Mouse (Mus musculus): ENCODE results near the gene Olfr576. TPM values are rescaled to one million over a fixed set of nuclear protein-coding genes. Genes with fewer than 3 reads are reported as not detected.

The Olfr576 gene
- polyA plus RNA-seq, 1 experiment from 2014 or later = not detected

GRCm38 (mm10) chr7:102948167-102948566 is 14.3 kb upstream of the Olfr576 start, which contains the start of gene Olfr574:
TSS of gene Olfr574 (plus strand) at chr7:102948467.
- Histone ChIP-seq H3K27ac (ENCODE audit: low read depth, low read length) (no peak within 1 kb of the TSS), H3K4me3 (ENCODE audit: low read depth, low read length) (no peak within 1 kb of the TSS), H3K36me3 (ENCODE audit: control insufficient read depth, insufficient read depth, low read length) (no peaks in the 10 kb centered on the region), H3K27me3 (ENCODE audit: control insufficient read depth, insufficient read depth, low read length) (no peaks in the 10 kb centered on the region), H3K4me2 (ENCODE audit: low read depth, low read length, severe bottlenecking) (no peak within 1 kb of the TSS), H3K9me3 (ENCODE audit: control insufficient read depth, low read length) (no peaks in the 10 kb centered on the region), H3K4me1 (replicated peaks; ENCODE audit: control insufficient read depth, insufficient read depth, low read length) (no peaks in the 10 kb centered on the region), H3K9ac (ENCODE audit: low read length) (no peak within 1 kb of the TSS)
- DNase-seq (ENCODE audit: low spot score) (no peak), ATAC-seq (replicated peaks; ENCODE audit: low FRiP score) (no peak)
- WGBS = 96% methylated on average over 1 of the region's 1 CpGs

GRCm38 (mm10) chr7:102950732-102951131 is 11.7 kb upstream of the Olfr576 start:
- no peak overlapping the region for H3K4me2 ChIP-seq (ENCODE audit: low read depth, low read length, severe bottlenecking)
- H3K4me3 ChIP-seq (ENCODE audit: low read depth, low read length) = no peak overlapping the region
- no peaks in the 10 kb centered on the region for H3K4me1 ChIP-seq (replicated peaks; ENCODE audit: control insufficient read depth, insufficient read depth, low read length)
- H3K36me3 ChIP-seq (ENCODE audit: control insufficient read depth, insufficient read depth, low read length) = no peaks in the 10 kb centered on the region
- ATAC-seq (replicated peaks; ENCODE audit: low FRiP score) (no peak), DNase-seq (ENCODE audit: low spot score) (no peak)
- H3K9ac ChIP-seq (ENCODE audit: low read length) = no peak overlapping the region
- H3K27me3 ChIP-seq (ENCODE audit: control insufficient read depth, insufficient read depth, low read length) = no peaks in the 10 kb centered on the region
- H3K27ac ChIP-seq (ENCODE audit: low read depth, low read length) = no peak overlapping the region
- 71% methylated on average over 1 of the region's 1 CpGs for WGBS
- H3K9me3 ChIP-seq (ENCODE audit: control insufficient read depth, low read length) = no peaks in the 10 kb centered on the region

- DNase-seq (ENCODE audit: low spot score) = no peak
- H3K4me1 ChIP-seq (replicated peaks; ENCODE audit: control insufficient read depth, insufficient read depth, low read length) = no peaks in the 10 kb centered on the region
- no peak overlapping the region for H3K4me2 ChIP-seq (ENCODE audit: low read depth, low read length, severe bottlenecking)
- no peaks in the 10 kb centered on the region for H3K9me3 ChIP-seq (ENCODE audit: control insufficient read depth, low read length)
- no peak overlapping the region for H3K27ac ChIP-seq (ENCODE audit: low read depth, low read length)
- H3K27me3 ChIP-seq (ENCODE audit: control insufficient read depth, insufficient read depth, low read length) = no peaks in the 10 kb centered on the region
- ATAC-seq (replicated peaks; ENCODE audit: low FRiP score) = no peak
- H3K9ac ChIP-seq (ENCODE audit: low read length) = no peak overlapping the region
- H3K4me3 ChIP-seq (ENCODE audit: low read depth, low read length) = no peak overlapping the region
- H3K36me3 ChIP-seq (ENCODE audit: control insufficient read depth, insufficient read depth, low read length) = no peaks in the 10 kb centered on the region
- WGBS = 81% methylated on average over 3 of the region's 3 CpGs
These were observed 4.3 kb upstream of the Olfr576 start for GRCm38 (mm10) chr7:102958137-102958536.

- DNase-seq (ENCODE audit: low spot score) (no peak), ATAC-seq (replicated peaks; ENCODE audit: low FRiP score) (no peak)
- no peak within 1 kb of the TSS for H3K4me3 ChIP-seq (ENCODE audit: low read depth, low read length)
- no peaks in the 10 kb centered on the region for H3K4me1 ChIP-seq (replicated peaks; ENCODE audit: control insufficient read depth, insufficient read depth, low read length)
- no peak within 1 kb of the TSS for H3K9ac ChIP-seq (ENCODE audit: low read length)
- H3K27ac ChIP-seq (ENCODE audit: low read depth, low read length) = no peak within 1 kb of the TSS
- H3K36me3 ChIP-seq (ENCODE audit: control insufficient read depth, insufficient read depth, low read length) = no peaks in the 10 kb centered on the region
- WGBS = 78% methylated on average over 1 of the region's 1 CpGs
- no peaks in the 10 kb centered on the region for H3K9me3 ChIP-seq (ENCODE audit: control insufficient read depth, low read length)
- H3K4me2 ChIP-seq (ENCODE audit: low read depth, low read length, severe bottlenecking) = no peak within 1 kb of the TSS
- no peaks in the 10 kb centered on the region for H3K27me3 ChIP-seq (ENCODE audit: control insufficient read depth, insufficient read depth, low read length)
These were observed 3.9 kb upstream of the Olfr576 start, which contains the start of gene Olfr575 for GRCm38 (mm10) chr7:102958593-102958992. TSS of gene Olfr575 (minus strand) at chr7:102958775.

- DNase-seq (ENCODE audit: low spot score) (no peak), ATAC-seq (replicated peaks; ENCODE audit: low FRiP score) (no peak)
- no peaks in the 10 kb centered on the region for H3K27me3 ChIP-seq (ENCODE audit: control insufficient read depth, insufficient read depth, low read length)
- H3K4me1 ChIP-seq (replicated peaks; ENCODE audit: control insufficient read depth, insufficient read depth, low read length) = no peaks in the 10 kb centered on the region
- H3K36me3 ChIP-seq (ENCODE audit: control insufficient read depth, insufficient read depth, low read length) = no peaks in the 10 kb centered on the region
- no peak overlapping the region for H3K9ac ChIP-seq (ENCODE audit: low read length)
- H3K9me3 ChIP-seq (ENCODE audit: control insufficient read depth, low read length) = no peaks in the 10 kb centered on the region
- H3K4me3 ChIP-seq (ENCODE audit: low read depth, low read length) = no peak overlapping the region
- H3K27ac ChIP-seq (ENCODE audit: low read depth, low read length) = no peak overlapping the region
- WGBS = 52% methylated on average over 1 of the region's 1 CpGs
- no peak overlapping the region for H3K4me2 ChIP-seq (ENCODE audit: low read depth, low read length, severe bottlenecking)
These were observed 11.9 kb downstream of the Olfr576 start for GRCm38 (mm10) chr7:102974399-102974798.

GRCm38 (mm10) chr7:102975843-102976242 is 13.4 kb downstream of the Olfr576 start, which contains the start of gene Olfr577:
TSS of gene Olfr577 (minus strand) at chr7:102975943.
- ATAC-seq (replicated peaks; ENCODE audit: low FRiP score) (no peak), DNase-seq (ENCODE audit: low spot score) (no peak)
- no peaks in the 10 kb centered on the region for H3K36me3 ChIP-seq (ENCODE audit: control insufficient read depth, insufficient read depth, low read length)
- no peak within 1 kb of the TSS for H3K27ac ChIP-seq (ENCODE audit: low read depth, low read length)
- no peaks in the 10 kb centered on the region for H3K27me3 ChIP-seq (ENCODE audit: control insufficient read depth, insufficient read depth, low read length)
- WGBS = 83% methylated on average over 2 of the region's 2 CpGs
- H3K4me2 ChIP-seq (ENCODE audit: low read depth, low read length, severe bottlenecking) = no peak within 1 kb of the TSS
- no peak within 1 kb of the TSS for H3K4me3 ChIP-seq (ENCODE audit: low read depth, low read length)
- H3K9ac ChIP-seq (ENCODE audit: low read length) = no peak within 1 kb of the TSS
- H3K4me1 ChIP-seq (replicated peaks; ENCODE audit: control insufficient read depth, insufficient read depth, low read length) = no peaks in the 10 kb centered on the region
- H3K9me3 ChIP-seq (ENCODE audit: control insufficient read depth, low read length) = no peaks in the 10 kb centered on the region

GRCm38 (mm10) chr7:102989224-102989623 is 26.8 kb downstream of the Olfr576 start, which contains the start of gene Olfr578:
TSS of gene Olfr578 (minus strand) at chr7:102989324.
- no peaks in the 10 kb centered on the region for H3K9me3 ChIP-seq (ENCODE audit: control insufficient read depth, low read length)
- H3K36me3 ChIP-seq (ENCODE audit: control insufficient read depth, insufficient read depth, low read length) = no peaks in the 10 kb centered on the region
- no peak within 1 kb of the TSS for H3K4me2 ChIP-seq (ENCODE audit: low read depth, low read length, severe bottlenecking)
- no peak within 1 kb of the TSS for H3K27ac ChIP-seq (ENCODE audit: low read depth, low read length)
- H3K9ac ChIP-seq (ENCODE audit: low read length) = no peak within 1 kb of the TSS
- no peaks in the 10 kb centered on the region for H3K27me3 ChIP-seq (ENCODE audit: control insufficient read depth, insufficient read depth, low read length)
- no peak for ATAC-seq (replicated peaks; ENCODE audit: low FRiP score)
- WGBS = 81% methylated on average over 3 of the region's 3 CpGs
- no peaks in the 10 kb centered on the region for H3K4me1 ChIP-seq (replicated peaks; ENCODE audit: control insufficient read depth, insufficient read depth, low read length)
- H3K4me3 ChIP-seq (ENCODE audit: low read depth, low read length) = no peak within 1 kb of the TSS
- no peak for DNase-seq (ENCODE audit: low spot score)

Other genes starting within 250 kb of the Olfr576 start
- gene Olfr33, start 243.6 kb upstream of the Olfr576 start, polyA plus RNA-seq (2014; fragmentation: Nextera tagmentation; extraction: Ambion mirVana) = not detected in 2 replicates
- not detected in 2 replicates for gene Olfr559, start 235.2 kb upstream of the Olfr576 start, polyA plus RNA-seq (2014; fragmentation: Nextera tagmentation; extraction: Ambion mirVana)
- gene Olfr560, start 203.3 kb upstream of the Olfr576 start, polyA plus RNA-seq (2014; fragmentation: Nextera tagmentation; extraction: Ambion mirVana) = not detected in 2 replicates
- not detected in 2 replicates for gene Olfr78, start 203.2 kb upstream of the Olfr576 start, polyA plus RNA-seq (2014; fragmentation: Nextera tagmentation; extraction: Ambion mirVana)
- gene Olfr561, start 191.4 kb upstream of the Olfr576 start, polyA plus RNA-seq (2014; fragmentation: Nextera tagmentation; extraction: Ambion mirVana) = not detected in 2 replicates
- not detected in 2 replicates for gene Olfr564, start 159.2 kb upstream of the Olfr576 start, polyA plus RNA-seq (2014; fragmentation: Nextera tagmentation; extraction: Ambion mirVana)
- not detected in 2 replicates for gene Olfr566, start 103.9 kb upstream of the Olfr576 start, polyA plus RNA-seq (2014; fragmentation: Nextera tagmentation; extraction: Ambion mirVana)
- not detected in 2 replicates for gene Olfr568, start 85.5 kb upstream of the Olfr576 start, polyA plus RNA-seq (2014; fragmentation: Nextera tagmentation; extraction: Ambion mirVana)
- gene Olfr569, start 71.8 kb upstream of the Olfr576 start, polyA plus RNA-seq (2014; fragmentation: Nextera tagmentation; extraction: Ambion mirVana) = not detected in 2 replicates
- not detected in 2 replicates for gene Olfr570, start 68.1 kb upstream of the Olfr576 start, polyA plus RNA-seq (2014; fragmentation: Nextera tagmentation; extraction: Ambion mirVana)
- 0.17 and 0.19 TPM in 2 replicates for gene Olfr571, start 45.1 kb upstream of the Olfr576 start, polyA plus RNA-seq (2014; fragmentation: Nextera tagmentation; extraction: Ambion mirVana)
- gene Olfr572, start 38.3 kb upstream of the Olfr576 start, polyA plus RNA-seq (2014; fragmentation: Nextera tagmentation; extraction: Ambion mirVana) = not detected in 2 replicates
- not detected in 2 replicates for gene Olfr573-ps1, start 20.1 kb upstream of the Olfr576 start, polyA plus RNA-seq (2014; fragmentation: Nextera tagmentation; extraction: Ambion mirVana)
- gene Olfr574, start 14.2 kb upstream of the Olfr576 start, polyA plus RNA-seq (2014; fragmentation: Nextera tagmentation; extraction: Ambion mirVana) = not detected in 2 replicates
- not detected in 2 replicates for gene Olfr575, start 3.9 kb upstream of the Olfr576 start, polyA plus RNA-seq (2014; fragmentation: Nextera tagmentation; extraction: Ambion mirVana)
- gene Olfr577, start 13.3 kb downstream of the Olfr576 start, polyA plus RNA-seq (2014; fragmentation: Nextera tagmentation; extraction: Ambion mirVana) = not detected in 2 replicates
- gene Olfr578, start 26.7 kb downstream of the Olfr576 start, polyA plus RNA-seq (2014; fragmentation: Nextera tagmentation; extraction: Ambion mirVana) = not detected in 2 replicates
- not detected in 2 replicates for gene Olfr582, start 75.4 kb downstream of the Olfr576 start, polyA plus RNA-seq (2014; fragmentation: Nextera tagmentation; extraction: Ambion mirVana)
- gene Olfr583, start 88.6 kb downstream of the Olfr576 start, polyA plus RNA-seq (2014; fragmentation: Nextera tagmentation; extraction: Ambion mirVana) = not detected in 2 replicates
- gene Olfr584, start 119.2 kb downstream of the Olfr576 start, polyA plus RNA-seq (2014; fragmentation: Nextera tagmentation; extraction: Ambion mirVana) = not detected in 2 replicates
- gene Olfr585, start 135.1 kb downstream of the Olfr576 start, polyA plus RNA-seq (2014; fragmentation: Nextera tagmentation; extraction: Ambion mirVana) = not detected in 2 replicates
- gene Olfr586, start 163.0 kb downstream of the Olfr576 start, polyA plus RNA-seq (2014; fragmentation: Nextera tagmentation; extraction: Ambion mirVana) = not detected in 2 replicates
- gene Olfr588-ps1, start 178.2 kb downstream of the Olfr576 start, polyA plus RNA-seq (2014; fragmentation: Nextera tagmentation; extraction: Ambion mirVana) = not detected in 2 replicates
- not detected in 2 replicates for gene Olfr589, start 193.7 kb downstream of the Olfr576 start, polyA plus RNA-seq (2014; fragmentation: Nextera tagmentation; extraction: Ambion mirVana)
- gene Olfr591, start 215.7 kb downstream of the Olfr576 start, polyA plus RNA-seq (2014; fragmentation: Nextera tagmentation; extraction: Ambion mirVana) = not detected in 2 replicates
- not detected in 2 replicates for gene Olfr592, start 222.1 kb downstream of the Olfr576 start, polyA plus RNA-seq (2014; fragmentation: Nextera tagmentation; extraction: Ambion mirVana)
- not detected in 2 replicates for gene Olfr593, start 249.2 kb downstream of the Olfr576 start, polyA plus RNA-seq (2014; fragmentation: Nextera tagmentation; extraction: Ambion mirVana)

Data from forebrain, embryonic 11.5 days (tissue).